Mouse (Mus musculus) MEL (cell line): ENCODE results near the gene Brf1. TPM values are rescaled to one million over a fixed set of nuclear protein-coding genes. Genes with fewer than 3 reads are reported as not detected.

Experiments used
- DNase-seq: peaks from one replicate; pipeline ENCODE4 v3.0.0; 2011; ENCODE audit warnings: low read depth, low spot score
- H3K27ac ChIP-seq: 2 replicates; pipeline ENCODE4 v1.5.1; 2012; ENCODE audit warnings: low read depth, mild to moderate bottlenecking, control low read depth, low read length, moderate library complexity; ENCODE audit not compliant: control insufficient read depth
- H3K27me3 ChIP-seq, 2 experiments: fragments of 150-350 bp in 1 of 2; sonication (generic) in 1 of 2; 2 replicates each; pipeline ENCODE4 v1.6.1; 2012; ENCODE audit warnings: low read length in 2 of 2, mild to moderate bottlenecking in 2 of 2, improper control_type of control experiment in 1 of 2, moderate library complexity in 1 of 2; ENCODE audit not compliant: insufficient read depth in 2 of 2, control insufficient read depth in 1 of 2
- H3K36me3 ChIP-seq, 2 experiments: 2 replicates each; pipeline ENCODE4 v1.6.1; 2012 to 2014; ENCODE audit warnings: low read length in 2 of 2, improper control_type of control experiment in 1 of 2, inconsistent platforms in 1 of 2, mild to moderate bottlenecking in 1 of 2; ENCODE audit not compliant: insufficient read depth in 2 of 2, control insufficient read depth in 1 of 2
- H3K4me1 ChIP-seq, 2 experiments: fragments of 150-350 bp in 1 of 2; sonication (generic) in 1 of 2; 2 replicates each; pipeline ENCODE4 v1.6.1; 2012; ENCODE audit warnings: low read length in 2 of 2, improper control_type of control experiment in 1 of 2, mild to moderate bottlenecking in 1 of 2; ENCODE audit not compliant: insufficient read depth in 2 of 2, control insufficient read depth in 1 of 2
- H3K4me3 ChIP-seq, 2 experiments: fragments of 150-350 bp in 1 of 2; sonication (generic) in 1 of 2; 2 replicates each; pipeline ENCODE4 v1.5.1; 2012; ENCODE audit warnings: low read depth in 2 of 2, low read length in 2 of 2, mild to moderate bottlenecking in 2 of 2, moderate library complexity in 2 of 2, control low read depth in 1 of 2, improper control_type of control experiment in 1 of 2; ENCODE audit not compliant: control insufficient read depth in 1 of 2, insufficient read depth in 1 of 2
- H3K79me2 ChIP-seq: 2 replicates; pipeline ENCODE4 v1.6.1; 2012; ENCODE audit warnings: mild to moderate bottlenecking, low read length, moderate library complexity; ENCODE audit not compliant: control insufficient read depth, poor library complexity, insufficient read depth
- H3K9ac ChIP-seq: 2 replicates; pipeline ENCODE4 v1.6.1; 2012; ENCODE audit warnings: low read depth, mild to moderate bottlenecking, control low read depth, low read length, moderate library complexity; ENCODE audit not compliant: control insufficient read depth, poor library complexity, severe bottlenecking
- H3K9me3 ChIP-seq: fragments of 150-350 bp; sonication (generic); replicated peaks from 2 replicates; pipeline ENCODE4 v1.6.1; 2012; ENCODE audit warnings: mild to moderate bottlenecking, low read length, improper control_type of control experiment, moderate library complexity; ENCODE audit not compliant: insufficient read depth
- CTCF ChIP-seq, 3 experiments: IDR thresholded peaks in 2 of 3; conservative IDR thresholded peaks in 1 of 3; 2 replicates each; pipeline ENCODE4 v1.5.1; 2011 to 2012; ENCODE audit warnings: low read length in 3 of 3, low read depth in 2 of 3, mild to moderate bottlenecking in 2 of 3, improper control_type of control experiment in 1 of 3, inconsistent platforms in 1 of 3, mixed read lengths in 1 of 3, moderate library complexity in 1 of 3; ENCODE audit not compliant: control insufficient read depth in 1 of 3, insufficient read depth in 1 of 3, poor library complexity in 1 of 3, severe bottlenecking in 1 of 3
- E2F4 ChIP-seq: IDR thresholded peaks from 2 replicates; pipeline ENCODE4 v1.6.1; 2011; ENCODE audit warnings: low read depth, low read length, improper control_type of control experiment, borderline replicate concordance
- EP300 ChIP-seq, 2 experiments: IDR thresholded peaks; 2 replicates each; pipeline ENCODE4 v1.6.1; 2011; ENCODE audit warnings: improper control_type of control experiment in 2 of 2, low read length in 2 of 2, low read depth in 1 of 2, mild to moderate bottlenecking in 1 of 2
- ETS1 ChIP-seq: IDR thresholded peaks from 2 replicates; pipeline ENCODE4 v1.6.1; 2012; ENCODE audit warnings: low read depth, mild to moderate bottlenecking, inconsistent platforms, low read length, improper control_type of control experiment, moderate library complexity
- GATA1 ChIP-seq: IDR thresholded peaks from 2 replicates; pipeline ENCODE4 v1.6.1; 2011; ENCODE audit warnings: low read depth, low read length, improper control_type of control experiment
- JUND ChIP-seq: IDR thresholded peaks from 2 replicates; pipeline ENCODE4 v1.6.1; 2011; ENCODE audit warnings: low read depth, mild to moderate bottlenecking, improper control_type of control experiment, low read length
- MYB ChIP-seq: IDR thresholded peaks from 2 replicates; pipeline ENCODE4 v1.6.1; 2011; ENCODE audit warnings: mild to moderate bottlenecking, low read depth, low read length, improper control_type of control experiment
- NELFE ChIP-seq: IDR thresholded peaks from 2 replicates; pipeline ENCODE4 v1.6.1; 2011; ENCODE audit warnings: low read depth, low read length, improper control_type of control experiment
- NRF1 ChIP-seq: IDR thresholded peaks from 2 replicates; pipeline ENCODE4 v1.6.1; 2014; ENCODE audit warnings: low read depth, mild to moderate bottlenecking, inconsistent platforms, low read length, improper control_type of control experiment, moderate library complexity; ENCODE audit not compliant: poor library complexity, insufficient read depth, severe bottlenecking
- POLR2A ChIP-seq, 2 experiments: IDR thresholded peaks; 2 replicates each; pipeline ENCODE4 v1.6.1; 2011 to 2012; ENCODE audit warnings: low read length in 2 of 2, mild to moderate bottlenecking in 2 of 2, control low read depth in 1 of 2, improper control_type of control experiment in 1 of 2, low read depth in 1 of 2, moderate library complexity in 1 of 2; ENCODE audit not compliant: control insufficient read depth in 1 of 2, insufficient read depth in 1 of 2, poor library complexity in 1 of 2
- TAL1 ChIP-seq: IDR thresholded peaks from 2 replicates; pipeline ENCODE4 v1.6.1; 2012; ENCODE audit warnings: mild to moderate bottlenecking, inconsistent platforms, low read length, moderate library complexity, mixed read lengths
- TBP ChIP-seq: IDR thresholded peaks from 2 replicates; pipeline ENCODE4 v1.8.0; 2011; ENCODE audit warnings: low read depth, low read length, improper control_type of control experiment
- UBTF ChIP-seq: IDR thresholded peaks from 2 replicates; pipeline ENCODE4 v1.6.1; 2012; ENCODE audit warnings: low read depth, mild to moderate bottlenecking, inconsistent platforms, low read length, improper control_type of control experiment, moderate library complexity, borderline replicate concordance; ENCODE audit not compliant: insufficient read depth
- USF2 ChIP-seq, 2 experiments: IDR thresholded peaks; 2 replicates each; pipeline ENCODE4 v1.6.1; 2011 to 2012; ENCODE audit warnings: improper control_type of control experiment in 2 of 2, low read length in 2 of 2, borderline replicate concordance in 1 of 2, inconsistent platforms in 1 of 2, low read depth in 1 of 2, mild to moderate bottlenecking in 1 of 2; ENCODE audit not compliant: insufficient read depth in 1 of 2
- polyA plus RNA-seq, 2 experiments: library from polyadenylated mRNA; stranded (reverse) in 1 of 2; unstranded in 1 of 2; fragments of >175 nt in 1 of 2; fragments of >200 nt in 1 of 2; gene quantifications; 2 replicates each; pipeline versions ENCODE4 v1.2.1 to v1.2.4; 2012; ENCODE audit warnings: low replicate concordance in 2 of 2, low read depth in 1 of 2; ENCODE audit not compliant: insufficient read length in 2 of 2, insufficient read depth in 1 of 2, missing spikeins in 1 of 2
- total RNA-seq: library from RNA; depleted of rRNA; stranded (reverse); fragments of 300-350 nt; gene quantifications from 2 replicates; pipeline ENCODE4 v1.2.3, GENCODE M21; 2012

Gene Brf1
- total and polyA plus RNA-seq, 3 experiments, result 105 to 159 TPM; not detected in 1

DNA sequence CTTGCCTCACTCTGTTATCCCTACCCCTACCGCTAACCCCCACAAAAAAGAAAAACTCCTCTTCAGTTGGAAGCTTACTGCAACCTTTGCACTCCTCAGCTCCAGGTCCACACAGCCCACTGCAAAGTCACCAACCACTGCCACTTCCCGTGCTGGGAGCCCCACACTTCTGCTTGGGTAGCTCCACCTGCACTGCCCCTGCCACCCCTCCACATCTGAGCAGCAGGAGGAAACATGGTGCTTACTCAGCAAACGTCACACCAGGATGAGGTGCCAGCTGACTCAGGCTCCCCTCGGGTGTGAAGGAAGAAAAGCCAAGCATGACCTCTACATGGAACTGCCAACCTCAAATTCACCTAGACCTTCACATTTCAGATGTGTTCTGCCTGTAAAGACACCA, 6.4 kb downstream of the Brf1 start:
- Histone ChIP-seq H3K9me3 (no peaks in the 10 kb centered on the region), H3K79me2 (peaks cover 67% of the 10 kb centered on the region), H3K27me3 (no peaks in the 10 kb centered on the region), H3K4me1 (peaks cover 38 to 42% of the 10 kb centered on the region in 2 experiments), H3K4me3 (no peak overlapping the region), H3K27ac (no peak overlapping the region), H3K9ac (no peak overlapping the region), H3K36me3 (peaks cover 28 to 45% of the 10 kb centered on the region in 2 experiments)
- DNase-seq, result no peak
- TF ChIP-seq E2F4 (no peak), TBP (0 out of 2 replicates have a peak, but pooled peaks have one; percentile 42), MYB (no peak), USF2 (IDR thresholded peaks at IDR 0.05; ENCODE audit: borderline replicate concordance in 1 of 2, insufficient read depth in 1 of 2, low read depth in 1 of 2, low read length in 2 of 2) (no peak)

DNA sequence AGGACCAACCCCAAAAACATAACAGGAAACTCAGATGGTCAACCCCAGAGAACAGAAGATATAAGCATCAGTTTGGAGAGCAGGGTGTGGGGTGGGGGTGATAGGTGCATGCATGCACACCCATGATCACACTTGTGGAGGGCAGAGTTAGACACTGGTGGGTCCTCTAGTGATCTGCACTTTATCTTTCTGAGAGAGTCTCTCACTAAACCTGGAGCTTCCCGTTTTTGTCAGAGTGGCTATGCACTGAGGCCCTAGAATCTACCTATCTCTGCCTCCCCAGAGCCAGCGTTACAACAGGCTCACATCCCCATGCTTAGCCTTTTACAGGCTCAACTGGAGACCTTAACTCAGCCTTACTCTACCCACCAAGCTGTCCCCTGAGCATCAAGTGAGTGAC, 9.1 kb downstream of the Brf1 start:
- peak; percentile 96 for DNase-seq
- no peaks in the 10 kb centered on the region for H3K27me3 ChIP-seq
- no peak for TF ChIP-seq ETS1
- TF ChIP-seq UBTF, result peak; percentile 84; the same call in 1 of the 2 replicates
- TF ChIP-seq GATA1, result peak; percentile 86
- TF ChIP-seq NRF1, result no peak
- TF ChIP-seq TBP, result peak; percentile 84
- peak in 1 of 2 experiments; percentile 46; a peak in 2 of 4 replicates for TF ChIP-seq POLR2A (IDR thresholded peaks at IDR 0.05; ENCODE audit: control insufficient read depth in 1 of 2, insufficient read depth in 1 of 2, low read depth in 1 of 2, low read length in 2 of 2, poor library complexity in 1 of 2)
- TF ChIP-seq NELFE, result no peak
- TF ChIP-seq EP300 (IDR thresholded peaks at IDR 0.05; ENCODE audit: low read depth in 1 of 2, low read length in 2 of 2), result no peak
- peak; percentile 67 for TF ChIP-seq TAL1
- H3K4me3 ChIP-seq, result no peak overlapping the region
- peak overlapping the region; percentile 1; the same call in 1 of the 2 replicates for H3K9ac ChIP-seq
- H3K36me3 ChIP-seq, result peaks cover 34 to 43% of the 10 kb centered on the region in 2 experiments
- peaks cover 31 to 32% of the 10 kb centered on the region in 2 experiments for H3K4me1 ChIP-seq
- peaks cover 45% of the 10 kb centered on the region for H3K79me2 ChIP-seq
- H3K9me3 ChIP-seq, result no peaks in the 10 kb centered on the region
- peak overlapping the region; percentile 69 for H3K27ac ChIP-seq

DNA sequence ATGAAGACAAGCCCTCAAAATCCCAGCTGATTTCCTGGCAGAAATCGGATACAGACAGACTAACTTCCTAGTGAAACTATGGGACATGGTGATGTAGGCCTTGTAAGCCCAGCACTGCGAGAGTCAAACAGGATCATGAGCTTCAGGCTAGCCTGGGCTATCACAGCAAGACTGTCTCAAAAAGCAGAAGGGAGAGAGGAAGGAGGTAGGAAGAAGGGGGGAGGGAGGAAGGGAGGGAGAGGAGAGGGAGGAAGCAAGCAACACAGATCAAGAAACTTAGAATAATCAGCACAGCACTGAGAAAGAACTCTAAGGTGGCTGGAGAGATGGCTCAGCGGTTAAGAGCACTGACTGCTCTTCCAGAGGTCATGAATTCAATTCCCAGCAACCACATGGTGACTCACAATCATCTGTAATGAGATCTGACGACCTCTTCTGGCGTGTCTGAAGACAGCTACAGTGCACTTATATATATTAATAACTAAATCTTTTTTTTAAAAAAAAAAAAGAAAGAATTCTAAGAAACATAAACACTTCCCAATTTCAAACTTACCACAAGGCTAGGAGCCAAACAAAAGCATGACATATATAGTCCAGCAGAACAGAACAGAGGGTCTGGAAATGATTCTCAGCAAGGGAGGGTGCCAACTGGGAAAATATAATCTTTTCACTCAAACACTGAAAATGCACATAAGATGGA, 9.6 kb downstream of the Brf1 start:
- Histone ChIP-seq H3K4me3 (no peak overlapping the region), H3K27ac (peak overlapping the region; percentile 69), H3K9me3 (no peaks in the 10 kb centered on the region), H3K4me1 (peaks cover 31 to 32% of the 10 kb centered on the region in 2 experiments), H3K79me2 (peaks cover 40% of the 10 kb centered on the region), H3K27me3 (no peaks in the 10 kb centered on the region), H3K36me3 (peaks cover 34 to 44% of the 10 kb centered on the region in 2 experiments), H3K9ac (no peak overlapping the region)
- peak; percentile 84 for DNase-seq
- peak; percentile 40 for TF ChIP-seq TAL1
- no peak for TF ChIP-seq JUND
- TF ChIP-seq TBP, result peak; percentile 93
- TF ChIP-seq GATA1, result peak; percentile 12; the same call in 1 of the 2 replicates
- 0 out of 6 replicates have a peak, but pooled peaks of 1 of the 3 experiments have one; percentile 8 for TF ChIP-seq CTCF (IDR thresholded peaks at IDR 0.05 in 2 of 3, conservative IDR thresholded peaks at IDR 0.05 in 1 of 3; ENCODE audit: control insufficient read depth in 1 of 3, insufficient read depth in 1 of 3, low read depth in 2 of 3, low read length in 3 of 3, poor library complexity in 1 of 3, severe bottlenecking in 1 of 3)
